Mouse (Mus musculus) yolk sac, embryonic 10.5 days (tissue): ENCODE results near the gene Il18.

Source experiments
- DNase-seq: peaks from one replicate; pipeline ENCODE4 v3.0.0-alpha.2; 2017; ENCODE audit warnings: low spot score

Gene Il18

DNA sequence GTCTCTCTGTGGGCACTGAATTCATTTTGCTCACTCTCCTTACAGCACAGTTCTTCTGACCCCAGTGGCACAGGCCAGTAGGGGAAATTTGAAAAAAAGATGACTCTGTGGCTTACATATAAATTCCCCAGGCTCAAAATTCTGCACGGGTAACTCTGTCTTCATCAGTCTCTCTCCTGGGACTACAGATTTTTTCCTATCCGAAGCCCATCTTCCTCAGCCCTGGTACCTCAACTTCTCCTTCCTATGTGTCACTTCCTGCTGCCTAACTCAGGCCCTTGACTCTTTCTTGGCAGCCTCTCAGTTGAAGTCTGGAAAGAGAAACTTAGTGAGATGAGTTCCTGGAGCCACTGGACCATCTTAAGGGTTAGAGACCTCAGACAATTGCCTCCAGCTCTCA lies 1.1 kb upstream of the Il18 start:
- no peak for DNase-seq

DNA sequence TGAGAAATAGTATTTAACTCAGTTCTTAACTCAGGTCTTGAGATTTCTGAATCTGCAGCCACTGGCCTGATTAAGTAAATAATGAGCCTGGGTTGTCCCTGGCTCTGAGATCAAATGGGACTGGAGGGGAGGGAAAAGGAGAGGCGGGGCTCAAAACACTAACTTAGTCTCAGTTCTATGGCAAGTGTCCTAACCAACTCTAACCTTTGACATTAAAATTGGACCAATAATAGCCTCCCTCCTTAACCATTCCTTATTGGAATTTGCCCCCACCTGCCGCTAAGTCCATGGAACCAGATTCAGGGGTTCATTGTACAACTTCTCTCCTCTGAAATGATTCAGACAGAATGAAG lies 443 bp downstream of the Il18 start, which contains the start of gene Bco2:
Gene Bco2, minus strand, starts transcription at position 88 of the 353 bp plus-strand sequence.
- peak; percentile 56 for DNase-seq

DNA sequence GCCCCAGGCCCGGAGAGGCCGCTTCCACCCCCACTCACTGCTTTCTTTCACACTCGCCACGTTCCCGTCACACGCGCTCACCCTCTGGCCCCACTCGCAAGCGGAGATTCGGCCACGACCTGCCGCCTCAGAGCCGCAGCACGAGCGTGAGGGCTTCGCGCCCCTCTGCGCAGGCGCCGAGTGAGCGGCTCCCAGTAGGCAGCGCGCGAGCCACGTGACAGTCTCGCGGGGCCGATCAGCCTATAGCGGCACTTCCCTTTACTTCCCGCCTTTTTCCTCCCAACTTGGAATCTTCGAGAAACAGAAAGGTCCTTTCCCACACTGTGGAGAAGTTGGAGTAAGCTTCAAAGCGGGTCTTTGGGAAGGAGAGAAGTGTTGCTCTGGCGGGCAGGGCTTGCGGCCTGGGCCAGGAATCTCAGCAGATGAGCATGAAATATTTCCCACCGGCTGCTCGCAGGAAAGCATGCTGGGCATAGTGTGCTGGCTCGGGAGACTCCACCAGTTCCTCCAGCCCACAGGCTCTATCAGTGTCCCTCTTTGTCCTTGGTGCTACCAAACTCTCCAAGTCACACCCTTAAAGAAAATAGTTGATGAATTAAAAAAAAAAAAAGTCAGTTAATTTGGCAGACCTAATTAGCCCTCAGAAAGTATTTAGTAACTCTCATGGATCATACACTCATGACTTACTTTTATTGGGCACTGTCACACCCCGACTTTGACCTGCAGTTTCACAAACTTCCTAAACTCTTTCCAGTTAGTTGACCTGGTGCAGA lies 6.7 kb downstream of the Il18 start, which contains the start of gene Tex12:
Gene Tex12, minus strand, starts transcription at position 181 of the 773 bp plus-strand sequence.
- no peak for DNase-seq

DNA sequence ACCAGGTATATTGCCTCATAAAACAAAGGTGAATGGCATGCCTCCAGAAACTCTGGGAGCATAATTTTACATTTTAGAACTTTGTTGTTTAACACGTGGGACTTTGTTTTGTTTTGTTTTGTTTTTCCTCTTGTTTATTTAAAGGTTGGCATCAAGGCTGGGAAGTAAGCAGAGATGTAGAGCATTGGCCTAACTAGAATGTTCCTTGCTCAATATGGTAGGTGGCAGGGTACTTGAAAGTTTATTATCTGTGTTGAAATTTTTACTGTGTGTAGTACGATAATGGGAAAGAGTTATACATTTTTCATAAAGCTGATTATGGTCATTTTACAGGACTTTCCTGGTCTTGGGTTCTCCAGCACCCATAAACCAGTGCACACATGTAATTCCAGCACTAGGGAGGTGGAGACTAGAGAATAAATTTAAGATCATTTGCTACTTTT lies 7.3 kb downstream of the Il18 start:
- no peak for DNase-seq

DNA sequence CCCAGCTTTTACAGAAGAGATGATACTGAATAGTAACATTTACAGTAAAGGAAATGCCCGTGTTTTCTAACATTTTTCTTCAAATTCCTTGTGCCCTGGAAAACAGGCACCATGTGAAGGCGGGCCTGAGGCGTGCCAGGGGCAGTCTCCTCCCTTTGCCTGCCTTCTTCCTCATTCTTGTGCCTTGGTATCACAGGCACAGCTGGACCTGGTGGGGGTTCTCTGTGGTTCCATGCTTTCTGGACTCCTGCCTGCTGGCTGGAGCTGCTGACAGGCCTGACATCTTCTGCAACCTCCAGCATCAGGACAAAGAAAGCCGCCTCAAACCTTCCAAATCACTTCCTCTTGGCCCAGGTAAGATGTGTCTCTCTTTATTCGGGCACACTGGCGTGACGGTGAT lies 10.5 kb downstream of the Il18 start:
- no peak for DNase-seq

DNA sequence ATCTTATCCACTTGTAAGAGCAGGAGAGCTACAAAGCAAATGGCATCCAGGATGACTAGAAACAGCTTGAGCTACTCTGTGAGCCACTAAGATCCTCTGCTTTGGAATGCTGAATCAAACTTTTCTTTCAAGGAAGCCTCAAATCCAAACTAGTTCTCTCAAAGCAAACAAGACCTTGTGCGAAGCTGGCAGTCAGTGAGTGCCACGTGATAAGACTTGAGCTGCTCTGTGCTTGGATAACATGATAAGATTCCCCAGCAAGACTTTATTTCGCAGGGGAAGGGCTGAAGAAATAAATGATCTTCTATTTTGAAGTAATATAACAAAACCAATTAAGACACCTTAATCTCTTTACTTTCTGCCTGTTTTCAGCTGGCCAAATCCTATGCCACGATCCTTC lies 11.3 kb downstream of the Il18 start:
- peak; percentile 27 for DNase-seq

DNA sequence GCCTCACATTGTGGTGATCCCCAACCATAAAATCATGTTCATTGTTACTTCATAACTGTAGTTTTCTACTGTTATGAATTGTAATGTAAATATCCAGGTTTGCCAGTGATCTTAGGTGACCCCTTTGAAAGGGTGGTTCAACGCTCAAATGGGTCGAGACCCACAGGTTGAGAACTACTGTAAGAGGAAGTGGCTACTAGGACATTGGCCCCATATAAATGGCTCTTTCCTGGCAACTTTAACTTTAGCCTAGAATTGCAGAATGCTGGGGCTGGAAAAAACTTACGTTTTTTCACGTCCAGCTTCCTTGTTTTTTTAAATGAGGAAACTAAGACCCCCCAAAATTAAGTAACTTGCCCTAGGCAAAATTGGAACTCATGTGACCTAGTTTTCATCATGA lies 12.7 kb downstream of the Il18 start:
- no peak for DNase-seq

DNA sequence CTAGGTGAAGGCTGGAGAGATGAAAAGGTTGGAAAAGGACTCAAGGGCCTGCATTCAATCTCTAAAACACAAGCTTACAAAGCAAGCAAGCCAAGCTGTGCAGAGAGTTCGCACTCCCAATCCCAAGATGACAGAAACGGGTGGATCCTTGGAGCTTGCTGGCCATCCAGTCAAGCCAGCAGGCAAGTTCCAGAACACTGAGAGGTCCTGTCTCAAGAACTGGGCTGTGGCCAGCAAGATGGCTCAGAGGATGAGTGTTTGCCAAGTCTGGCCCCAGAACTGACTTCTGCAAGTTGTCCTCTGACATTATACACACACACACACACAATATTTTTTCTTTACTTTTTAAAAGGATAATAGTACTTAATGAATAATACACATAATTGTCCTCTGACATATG lies 13.3 kb downstream of the Il18 start:
- no peak for DNase-seq

DNA sequence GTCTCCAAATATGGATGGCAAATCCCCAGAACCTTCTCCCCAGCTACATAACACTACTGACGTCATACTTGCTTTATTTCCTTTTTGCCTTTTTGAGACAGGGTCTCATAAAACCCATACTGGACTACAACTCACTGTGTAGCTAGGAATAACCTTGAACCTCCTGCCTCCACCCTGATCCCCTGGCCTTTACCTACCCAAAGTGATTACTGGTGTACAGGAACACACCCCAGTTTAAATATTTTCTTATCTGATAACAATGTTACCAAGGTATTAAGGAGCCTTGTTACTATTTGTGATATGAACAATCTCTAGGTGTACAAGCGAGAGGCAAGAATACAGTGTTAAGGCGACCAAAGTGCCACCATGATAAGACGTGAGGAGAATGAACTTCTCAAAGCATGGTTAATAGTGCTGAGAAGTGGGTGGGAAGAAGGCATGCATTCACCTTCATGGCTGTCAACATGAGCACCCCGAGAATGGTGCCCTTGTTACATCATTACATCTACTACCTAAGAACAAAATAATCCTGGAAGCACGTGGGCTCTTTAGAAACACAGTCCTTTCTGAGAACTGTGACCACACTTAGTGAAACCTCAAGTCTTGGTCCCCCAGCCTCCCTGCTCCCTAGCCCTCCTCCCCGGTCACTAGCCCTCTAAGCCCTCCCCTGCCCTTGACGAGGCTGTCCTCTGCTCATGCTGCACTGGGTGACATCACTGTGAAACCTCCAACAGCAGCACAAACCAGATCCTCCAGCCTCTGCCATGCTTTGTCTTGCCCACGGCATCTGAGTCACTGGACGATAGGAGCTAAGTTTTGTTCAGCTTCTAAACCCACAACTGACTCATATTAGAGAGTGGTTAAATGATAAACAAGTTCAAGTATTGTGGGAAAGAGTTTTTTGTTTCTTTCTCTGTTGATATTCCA lies 15.2 kb downstream of the Il18 start:
- no peak for DNase-seq

DNA sequence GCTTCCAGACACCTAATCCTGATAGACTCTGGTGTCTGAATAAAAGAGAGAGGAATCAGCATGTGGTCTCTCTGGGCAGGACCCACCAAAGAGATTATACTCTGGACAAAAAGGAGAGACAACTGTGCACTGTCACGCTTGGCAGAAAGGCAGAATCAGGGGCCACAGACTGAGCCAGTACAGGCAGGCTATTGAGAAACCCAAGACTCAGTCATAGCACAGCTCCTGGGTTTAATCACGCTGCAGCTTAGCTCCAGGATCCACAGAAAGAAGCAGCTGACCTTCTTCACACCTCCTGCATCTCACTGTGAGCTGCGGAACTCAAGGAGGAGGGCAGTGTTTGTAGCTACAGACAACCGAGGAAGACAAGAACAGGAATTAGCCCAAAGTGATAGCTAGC lies 25.7 kb downstream of the Il18 start:
- no peak for DNase-seq

DNA sequence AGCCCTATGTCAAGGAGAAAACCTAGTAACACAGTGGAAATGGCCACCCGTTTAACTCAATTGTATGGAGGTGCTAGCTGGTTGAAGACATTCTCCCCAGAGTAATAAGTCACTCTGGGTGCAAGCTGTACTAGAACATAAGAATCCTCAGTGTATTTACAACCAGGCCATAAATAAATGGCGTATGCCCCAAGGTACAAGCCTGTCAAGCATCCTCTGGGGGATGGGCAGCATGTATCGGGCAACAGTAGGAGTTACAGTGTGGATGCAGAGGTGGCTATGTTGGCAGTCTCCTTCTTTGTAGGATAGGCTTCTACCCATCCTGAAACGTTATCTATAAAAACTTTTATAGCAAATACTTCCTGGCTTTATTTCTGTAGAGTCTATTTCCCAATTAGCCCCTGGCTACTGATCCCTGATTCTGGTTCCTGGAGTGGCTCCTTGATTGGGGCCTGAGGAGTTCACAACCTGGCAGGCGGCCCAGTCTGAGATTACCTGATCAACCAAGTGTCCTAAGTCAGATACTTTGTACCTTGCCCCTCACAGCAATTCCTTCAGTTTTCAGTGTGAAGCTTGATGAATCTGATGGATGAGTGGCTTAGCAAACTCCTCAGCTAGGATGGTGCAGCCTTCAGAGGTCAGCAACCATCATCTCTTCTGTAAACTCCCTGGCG lies 30.7 kb downstream of the Il18 start:
- no peak for DNase-seq

DNA sequence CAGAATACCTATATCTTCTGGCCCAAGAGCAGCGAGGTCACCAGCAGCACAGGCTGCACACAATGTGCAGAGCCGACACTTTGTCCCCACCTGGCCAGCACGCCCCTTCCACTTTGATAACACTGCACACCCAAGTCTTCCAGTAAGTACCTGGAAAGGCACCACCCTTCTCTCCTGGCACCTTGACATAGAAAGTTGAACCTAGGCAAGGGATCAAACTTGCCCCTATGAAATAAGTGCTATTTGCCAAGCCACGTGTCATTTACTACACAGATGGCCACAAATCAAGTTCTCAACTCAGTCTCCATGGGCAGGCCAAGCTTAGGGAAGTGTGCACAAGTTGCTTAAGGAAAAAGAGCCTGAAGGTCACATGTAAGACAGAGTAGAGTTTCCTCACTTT lies 32.3 kb downstream of the Il18 start:
- peak; percentile 82 for DNase-seq

DNA sequence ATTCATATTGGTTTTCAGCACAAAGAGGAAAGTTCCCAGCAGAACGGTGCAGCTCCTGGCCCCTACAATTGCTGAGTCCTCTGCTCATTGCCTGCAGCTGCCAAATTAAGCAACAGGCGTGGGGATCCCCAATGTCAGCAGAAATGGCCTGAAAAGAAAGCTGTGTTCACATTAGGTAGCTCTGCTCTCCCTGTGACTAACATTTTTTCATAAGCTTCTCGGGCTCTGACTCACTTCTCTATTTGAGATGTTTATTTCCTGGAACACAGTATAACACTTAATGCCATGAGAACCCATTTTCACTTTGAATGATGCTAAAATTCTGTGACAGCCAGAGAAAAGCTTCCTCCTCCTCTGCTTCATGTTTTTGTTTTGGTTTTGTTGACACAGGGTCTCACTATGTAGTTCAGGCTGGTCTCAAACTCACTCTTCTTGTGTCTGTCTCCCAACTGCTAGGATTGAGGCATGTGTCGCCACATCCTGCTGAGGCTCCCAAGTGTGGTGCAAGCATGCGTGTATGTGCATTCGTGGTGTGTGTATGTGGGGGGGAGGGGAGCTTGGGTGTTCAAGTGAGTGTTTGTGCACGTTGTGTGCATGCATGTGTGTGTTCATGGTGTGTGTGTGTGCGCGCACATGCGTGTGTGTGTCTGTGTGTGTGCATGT lies 36.4 kb downstream of the Il18 start:
- DNase-seq, result no peak

DNA sequence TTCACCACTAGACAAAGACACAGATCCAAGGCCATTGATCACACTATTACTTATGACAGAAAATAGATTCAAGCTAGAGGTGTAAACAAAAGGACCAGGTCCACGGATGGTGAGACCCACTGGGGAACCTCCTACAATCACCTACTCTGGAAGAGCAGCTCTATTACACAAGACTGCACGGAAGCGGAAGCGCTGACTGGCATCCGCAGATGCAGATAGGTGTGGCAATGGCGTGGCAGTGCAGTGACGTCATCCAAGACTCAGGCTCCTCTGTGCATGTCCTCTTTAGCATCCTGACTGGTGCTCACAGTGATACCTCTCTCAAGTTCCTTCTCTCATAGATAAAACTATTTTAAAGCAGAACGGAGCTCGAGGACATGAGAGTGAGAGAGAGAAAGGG lies 38.3 kb downstream of the Il18 start:
- DNase-seq, result no peak

DNA sequence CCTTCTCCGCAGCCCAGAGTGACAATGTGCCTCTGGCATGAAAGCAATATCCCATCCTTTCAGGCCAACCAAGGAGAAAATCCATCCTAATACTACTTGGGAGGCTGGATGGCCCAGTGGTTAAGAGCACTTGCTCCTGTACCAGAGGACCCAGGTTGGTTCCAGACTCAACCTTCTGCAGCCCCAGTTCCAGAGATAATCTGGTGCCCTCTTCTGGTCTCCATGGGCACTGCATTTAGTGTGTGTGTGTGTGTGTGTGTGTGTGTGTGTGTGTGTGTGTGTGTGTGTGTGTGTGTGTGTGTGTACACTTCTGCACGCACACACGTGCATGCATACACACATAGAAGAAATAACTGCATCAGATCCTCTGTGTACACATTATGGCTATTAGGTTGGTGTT lies 38.9 kb downstream of the Il18 start:
- no peak for DNase-seq

DNA sequence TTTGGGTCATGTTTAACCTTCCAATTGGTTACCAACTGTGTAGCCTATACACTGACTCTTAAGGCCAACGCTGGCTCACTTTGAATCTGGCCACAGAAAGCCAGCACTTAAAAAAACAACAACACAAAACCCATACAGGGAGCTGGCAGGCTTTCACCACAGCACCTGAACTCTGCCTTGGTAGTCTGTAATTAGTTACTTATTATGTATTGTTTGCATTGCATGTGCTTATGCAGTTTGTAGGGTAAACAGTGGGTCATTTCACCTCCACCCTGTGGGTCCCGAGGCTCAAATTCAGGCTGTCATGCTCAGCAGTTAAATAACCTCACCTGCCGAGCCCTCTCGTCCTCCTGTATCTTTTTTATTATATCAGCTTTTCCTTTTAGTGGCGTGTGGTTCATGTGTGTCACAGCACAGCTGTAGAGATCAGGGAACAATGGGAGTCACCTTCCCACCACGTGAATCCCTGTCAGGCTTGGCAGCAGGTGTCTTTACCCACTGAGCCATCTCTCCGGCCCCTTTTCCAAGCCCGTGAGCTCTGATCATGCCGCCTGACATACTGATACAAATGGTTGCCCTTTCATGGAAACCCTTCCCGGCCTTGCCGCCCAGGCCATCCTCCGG lies 40.3 kb downstream of the Il18 start:
- peak; percentile 70 for DNase-seq

DNA sequence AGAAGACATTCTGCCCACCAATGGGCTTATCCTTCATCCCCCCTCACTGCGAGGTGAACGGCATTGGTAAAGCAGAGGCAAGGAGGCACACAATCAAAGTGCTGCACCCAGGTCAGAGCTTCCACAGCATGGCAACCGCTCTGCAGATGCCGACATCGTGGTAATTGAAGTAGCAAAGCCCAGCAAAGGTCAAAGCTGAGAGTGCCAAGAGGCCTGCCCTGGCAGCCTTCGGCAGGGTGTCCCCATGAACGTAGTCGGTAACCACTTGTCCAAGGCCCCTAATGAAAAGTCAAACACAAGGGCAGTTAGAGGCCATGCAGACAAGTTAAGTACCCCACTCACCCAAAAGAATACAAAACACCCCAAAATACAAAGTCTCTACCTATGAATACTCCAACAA lies 42.3 kb downstream of the Il18 start:
- DNase-seq, result no peak

DNA sequence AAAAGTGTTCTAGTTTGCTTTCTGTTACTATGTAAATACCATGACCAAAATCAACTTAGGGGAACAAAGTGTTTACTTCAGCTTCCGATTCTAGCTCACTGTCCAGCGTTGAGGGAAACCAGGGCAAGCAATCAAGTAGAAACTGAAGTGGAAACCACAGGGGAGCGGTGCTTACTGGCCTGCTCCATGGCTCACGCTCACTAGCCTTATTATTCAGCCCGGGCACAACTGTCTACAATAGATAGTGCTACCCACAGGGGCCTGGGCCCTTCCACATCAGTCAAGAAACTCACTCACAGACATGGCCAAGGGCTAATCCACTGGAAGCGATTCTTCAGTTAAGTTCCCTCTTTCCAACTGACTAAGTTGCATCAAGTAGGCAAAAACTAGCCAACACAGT lies 46.9 kb downstream of the Il18 start:
- DNase-seq, result no peak

DNA sequence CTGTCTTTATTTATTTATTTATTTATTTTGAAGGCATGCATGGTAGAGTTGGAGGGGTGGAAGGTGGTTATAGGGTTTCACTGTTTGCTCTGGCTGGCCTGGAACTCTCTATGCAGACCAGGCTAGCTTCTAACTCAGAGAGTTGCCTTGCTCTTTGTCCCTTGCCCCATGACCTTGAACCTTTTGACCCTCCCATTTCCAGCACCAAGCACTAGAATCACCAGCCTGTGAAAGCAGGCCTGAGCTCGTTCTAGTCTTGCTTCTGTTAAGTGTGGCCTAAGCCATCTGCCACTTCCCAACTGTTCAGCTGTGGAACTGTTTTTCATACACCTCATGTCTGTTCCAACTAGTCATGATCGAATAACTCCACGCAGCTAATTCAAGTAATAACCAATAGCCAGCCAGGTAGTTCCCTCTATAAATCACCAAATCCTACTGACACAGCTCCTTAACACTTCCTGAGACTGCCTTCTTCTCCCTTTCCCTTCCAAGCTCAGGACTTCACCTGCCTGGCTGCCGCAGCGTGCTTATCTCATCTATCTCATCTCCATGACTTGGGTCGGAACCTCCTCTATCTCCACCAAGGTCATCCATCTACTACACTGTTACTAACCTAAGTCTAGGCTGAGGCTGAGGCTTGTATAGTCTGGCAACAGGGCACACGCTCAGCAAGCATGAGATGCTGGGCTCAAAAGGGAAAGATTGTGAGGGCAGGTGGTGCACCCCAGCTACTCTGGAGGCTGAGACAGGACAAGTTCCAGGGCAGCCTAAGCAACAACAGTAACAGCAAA lies 47.6 kb downstream of the Il18 start:
- DNase-seq, result peak; percentile 63

DNA sequence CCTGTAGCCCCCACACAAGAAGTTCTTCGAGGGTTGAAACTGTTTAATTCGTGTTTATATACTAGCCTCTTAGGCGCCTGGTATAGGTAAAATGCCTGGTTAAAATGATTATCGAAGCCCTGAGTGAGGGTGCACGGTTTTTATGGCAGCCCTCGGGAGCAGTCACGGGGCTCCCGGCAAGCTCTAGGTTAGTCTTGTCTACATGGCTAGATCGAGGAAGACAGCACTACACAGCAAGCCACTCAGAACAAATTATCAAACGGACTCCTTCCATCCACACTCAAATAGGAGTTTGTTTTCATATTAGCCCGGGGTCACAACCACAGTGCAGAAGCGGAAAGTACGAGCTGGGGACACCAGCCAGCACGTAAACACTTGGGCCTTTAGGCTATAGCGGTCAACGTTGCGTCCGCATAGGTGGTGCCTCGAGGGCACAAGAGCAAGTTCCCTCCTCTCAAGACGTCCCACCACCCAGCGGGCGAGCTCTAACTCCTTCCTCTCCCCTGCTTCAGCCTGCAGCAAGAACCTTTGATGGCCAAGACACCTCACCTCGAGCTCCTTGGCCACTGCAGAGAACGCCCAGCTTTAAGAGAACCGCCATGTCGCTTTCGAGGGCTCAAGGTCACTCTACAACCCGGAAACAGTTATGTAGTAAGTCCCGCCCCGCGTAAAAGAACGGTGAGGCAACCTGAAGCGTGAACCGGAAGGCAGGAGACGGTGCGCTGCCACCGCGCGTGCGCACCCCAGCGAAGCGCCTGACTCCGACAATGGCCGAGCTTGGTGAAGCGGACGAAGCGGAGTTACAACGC lies 48.8 kb downstream of the Il18 start, which contains the start of the genes Sdhd and Timm8b:
Gene Sdhd, minus strand, starts transcription at position 624 of the 809 bp plus-strand sequence.
Gene Timm8b, plus strand, starts transcription at position 722 of the 809 bp plus-strand sequence.
- peak; percentile 94 for DNase-seq
